Comparison of ENCODE assay signal across 24 mouse cellular contexts in genomic region chr19:55055634-55056269, GRCm38 (mm10).
DNase-seq lines count a peak whose midpoint lies in the region; ATAC-seq and TF ChIP-seq lines count a peak whose summit lies in the region.
"Had no signal": no experiment of that assay in that cellular context is flagged by ENCODE, and none has a peak within 500 bp of the region (broad histone marks: within the 10 kb centered on the region; RNA-seq: fewer than 3 reads in every experiment).

No protein-coding gene starts in this region.

- 77% methylated on average over 10 of the region's 10 CpGs for WGBS in liver, adult 2 months
- 81% methylated on average over 10 of the region's 10 CpGs for WGBS in liver, postnatal 0 days (ENCODE audit: insufficient replicate concordance)
- WGBS in lung, postnatal 0 days = 83% methylated on average over 10 of the region's 10 CpGs

- H3K4me1 ChIP-seq in liver, adult 2 months (ENCODE audit: control insufficient read depth, insufficient read depth, low read length) = no peaks in the 10 kb centered on the region
- H3K4me1 ChIP-seq in liver, postnatal 0 days (ENCODE audit: insufficient read depth) = no peaks in the 10 kb centered on the region
- H3K4me1 ChIP-seq in CH12.LX (ENCODE audit: control insufficient read depth in 1 of 2, insufficient read depth in 2 of 2) (0 out of 4 replicates have a peak, but pooled peaks cover 0 to 3% of the 10 kb centered on the region in 2 experiments), MEL (ENCODE audit: control insufficient read depth in 1 of 2, insufficient read depth in 2 of 2, low read length in 2 of 2) (no peaks in the 10 kb centered on the region)
- H3K4me1 ChIP-seq in lung, postnatal 0 days (ENCODE audit: insufficient read depth, low read depth, low read length) = no peaks in the 10 kb centered on the region
- H3K4me1 ChIP-seq: embryonic facial prominence, embryonic 13.5 days; forebrain, embryonic 10.5 days; forebrain, embryonic 12.5 days had no signal

- H3K36me3 ChIP-seq in liver, adult 2 months (ENCODE audit: control insufficient read depth, insufficient read depth, low read length) = no peaks in the 10 kb centered on the region
- H3K36me3 ChIP-seq in liver, postnatal 0 days (replicated peaks; ENCODE audit: insufficient read depth, low read length) = no peaks in the 10 kb centered on the region
- no peaks in the 10 kb centered on the region for H3K36me3 ChIP-seq in CH12.LX (replicated peaks in 1 of 2; ENCODE audit: control insufficient read depth in 1 of 2, insufficient read depth in 1 of 2, low read length in 1 of 2)
- no peaks in the 10 kb centered on the region for H3K36me3 ChIP-seq in MEL (ENCODE audit: control insufficient read depth in 1 of 2, insufficient read depth in 2 of 2, low read length in 2 of 2)
- no peaks in the 10 kb centered on the region for H3K36me3 ChIP-seq in lung, postnatal 0 days (ENCODE audit: insufficient read depth, low read length)
- H3K36me3 ChIP-seq: embryonic facial prominence, embryonic 13.5 days; embryonic facial prominence, embryonic 15.5 days; forebrain, embryonic 10.5 days; forebrain, embryonic 12.5 days; G1E had no signal

- ATAC-seq in liver, postnatal 0 days = no peak
- no peak for ATAC-seq in lung, postnatal 0 days
- ATAC-seq in CD4-positive, CD25-positive, alpha-beta regulatory T cell, adult 4 months = no peak
- ATAC-seq: forebrain, embryonic 14.5 days; forebrain, embryonic 16.5 days had no signal

- H3K9ac ChIP-seq in liver, adult 2 months (ENCODE audit: low read depth, low read length) = no peak overlapping the region
- H3K9ac ChIP-seq in liver, postnatal 0 days (replicated peaks) = no peak overlapping the region
- H3K9ac ChIP-seq in CH12.LX (ENCODE audit: insufficient read depth, low read depth) (no peak overlapping the region), MEL (ENCODE audit: control insufficient read depth, low read depth, low read length, poor library complexity, severe bottlenecking) (no peak overlapping the region)
- no peak overlapping the region for H3K9ac ChIP-seq in lung, postnatal 0 days (replicated peaks; ENCODE audit: low read depth)
- H3K9ac ChIP-seq: embryonic facial prominence, embryonic 13.5 days; embryonic facial prominence, embryonic 15.5 days; forebrain, embryonic 12.5 days had no signal

- in situ Hi-C loops in CH12.LX (cut with MboI; ENCODE audit: low pct_ligation_motif_present, low pct_unique_long_range_greater_than_20kb, low sequenced_read_pairs) = no loop called here

- DNase-seq in liver, adult 2 months (ENCODE audit: extremely low read depth, low read depth, low spot score) = peak; percentile 43
- no peak for DNase-seq in liver, postnatal 0 days
- no peak for DNase-seq in CH12.LX (ENCODE audit: extremely low read depth)
- no peak for DNase-seq in MEL (ENCODE audit: low read depth, low spot score)
- no peak for DNase-seq in lung, postnatal 0 days (ENCODE audit: low spot score)
- DNase-seq: adrenal gland, adult 8-10 months; adrenal gland, postnatal 14 days; adrenal gland, postnatal 36 days; cerebellum, adult 11 months; cerebellum, adult 18-20 months; cerebellum, adult 8-10 months; cerebellum, adult 9-11 months; cerebellum, postnatal 14 days; cerebellum, postnatal 36 days; embryo, embryonic 11 days had no signal

- H3K9me3 ChIP-seq in liver, postnatal 0 days (ENCODE audit: low read length) = no peaks in the 10 kb centered on the region
- H3K9me3 ChIP-seq in CH12.LX (replicated peaks; ENCODE audit: low read length) (peaks cover 16% of the 10 kb centered on the region), MEL (replicated peaks; ENCODE audit: insufficient read depth, low read length) (no peaks in the 10 kb centered on the region)
- no peaks in the 10 kb centered on the region for H3K9me3 ChIP-seq in lung, postnatal 0 days (ENCODE audit: low read length)
- H3K9me3 ChIP-seq: embryonic facial prominence, embryonic 15.5 days; forebrain, embryonic 12.5 days had no signal

- no peak for TF ChIP-seq EP300 in liver, postnatal 0 days (IDR thresholded peaks at IDR 0.05; ENCODE audit: low read depth)
- TF ChIP-seq EP300 in CH12.LX (IDR thresholded peaks at IDR 0.05; ENCODE audit: low read length) (no peak), MEL (IDR thresholded peaks at IDR 0.05; ENCODE audit: low read depth in 1 of 2, low read length in 2 of 2) (no peak)
- no peak for TF ChIP-seq EP300 in lung, postnatal 0 days (IDR thresholded peaks at IDR 0.05)

- H3K27ac ChIP-seq in liver, adult 2 months (replicated peaks; ENCODE audit: insufficient read depth, low read depth, low read length) = no peak overlapping the region
- H3K27ac ChIP-seq in liver, postnatal 0 days (ENCODE audit: low read depth) = no peak overlapping the region
- H3K27ac ChIP-seq in CH12.LX (ENCODE audit: insufficient read depth, low read depth) = no peak overlapping the region
- H3K27ac ChIP-seq in MEL (ENCODE audit: control insufficient read depth, low read depth, low read length) = no peak overlapping the region
- H3K27ac ChIP-seq in lung, postnatal 0 days (ENCODE audit: low read length) = no peak overlapping the region
- H3K27ac ChIP-seq: embryonic facial prominence, embryonic 13.5 days; embryonic facial prominence, embryonic 15.5 days; forebrain, embryonic 10.5 days; forebrain, embryonic 12.5 days had no signal

- dilution Hi-C loops in CH12.LX (cut with MboI; ENCODE audit: extremely low pct_ligation_motif_present, extremely low pct_unique_long_range_greater_than_20kb, low sequenced_read_pairs) = no loop called here

- no peaks in the 10 kb centered on the region for H3K27me3 ChIP-seq in liver, adult 2 months (ENCODE audit: control insufficient read depth, insufficient read depth, low read length)
- no peaks in the 10 kb centered on the region for H3K27me3 ChIP-seq in liver, postnatal 0 days (ENCODE audit: insufficient read depth, low read length)
- no peaks in the 10 kb centered on the region for H3K27me3 ChIP-seq in CH12.LX (replicated peaks)
- no peaks in the 10 kb centered on the region for H3K27me3 ChIP-seq in MEL (ENCODE audit: control insufficient read depth in 1 of 2, insufficient read depth in 2 of 2, low read length in 2 of 2)
- H3K27me3 ChIP-seq in lung, postnatal 0 days (replicated peaks; ENCODE audit: insufficient read depth, low read length) = no peaks in the 10 kb centered on the region
- H3K27me3 ChIP-seq: embryonic facial prominence, embryonic 15.5 days; forebrain, embryonic 12.5 days had no signal

- no peak for TF ChIP-seq POLR2A in liver, adult 2 months (IDR thresholded peaks at IDR 0.05; ENCODE audit: extremely low read depth, insufficient read depth, low read length)
- TF ChIP-seq POLR2A in CH12.LX (IDR thresholded peaks at IDR 0.05; ENCODE audit: low read depth, low read length) (no peak), MEL (IDR thresholded peaks at IDR 0.05; ENCODE audit: control insufficient read depth in 1 of 2, insufficient read depth in 1 of 2, low read depth in 1 of 2, low read length in 2 of 2, poor library complexity in 1 of 2) (no peak)

- no peak overlapping the region for H3K4me2 ChIP-seq in liver, postnatal 0 days (ENCODE audit: low read depth, low read length)
- no peak overlapping the region for H3K4me2 ChIP-seq in CH12.LX (ENCODE audit: insufficient read depth, low read depth, poor library complexity, severe bottlenecking)
- no peak overlapping the region for H3K4me2 ChIP-seq in lung, postnatal 0 days (replicated peaks; ENCODE audit: low read depth, low read length)
- H3K4me2 ChIP-seq: embryonic facial prominence, embryonic 13.5 days; embryonic facial prominence, embryonic 15.5 days; forebrain, embryonic 12.5 days had no signal

- no peak for TF ChIP-seq CTCF in liver, adult 2 months (IDR thresholded peaks at IDR 0.05; ENCODE audit: low read depth, low read length)
- no peak for TF ChIP-seq CTCF in liver, postnatal 0 days (IDR thresholded peaks at IDR 0.05; ENCODE audit: low read depth)
- no peak for TF ChIP-seq CTCF in CH12.LX (conservative IDR thresholded peaks at IDR 0.05 in 1 of 2, IDR thresholded peaks at IDR 0.05 in 1 of 2; ENCODE audit: low read depth in 2 of 2, low read length in 2 of 2)
- no peak for TF ChIP-seq CTCF in MEL (IDR thresholded peaks at IDR 0.05 in 2 of 3, conservative IDR thresholded peaks at IDR 0.05 in 1 of 3; ENCODE audit: control insufficient read depth in 1 of 3, insufficient read depth in 1 of 3, low read depth in 2 of 3, low read length in 3 of 3, poor library complexity in 1 of 3, severe bottlenecking in 1 of 3)
- TF ChIP-seq CTCF in lung, postnatal 0 days (IDR thresholded peaks at IDR 0.05) = no peak

- no peak overlapping the region for H3K4me3 ChIP-seq in liver, adult 2 months (ENCODE audit: insufficient read depth, low read depth, low read length)
- H3K4me3 ChIP-seq in liver, postnatal 0 days (ENCODE audit: low read depth, low read length) = no peak overlapping the region
- H3K4me3 ChIP-seq in CH12.LX (replicated peaks in 1 of 3; ENCODE audit: low read depth in 2 of 3, low read length in 2 of 3, poor library complexity in 1 of 3) (no peak overlapping the region), MEL (ENCODE audit: control insufficient read depth in 1 of 2, insufficient read depth in 1 of 2, low read depth in 2 of 2, low read length in 2 of 2) (no peak overlapping the region)
- no peak overlapping the region for H3K4me3 ChIP-seq in lung, postnatal 0 days (ENCODE audit: low read depth, low read length)
- H3K4me3 ChIP-seq: embryonic facial prominence, embryonic 13.5 days; embryonic facial prominence, embryonic 15.5 days; erythroblast, embryonic 14.5 days; forebrain, embryonic 10.5 days; forebrain, embryonic 12.5 days had no signal

- TF ChIP-seq RAD21 in CH12.LX (IDR thresholded peaks at IDR 0.05; ENCODE audit: low read depth, low read length) = no peak
- TF ChIP-seq RAD21 in MEL (IDR thresholded peaks at IDR 0.05; ENCODE audit: low read depth, low read length) = no peak

- no peaks in the 10 kb centered on the region for H3K79me2 ChIP-seq in liver, adult 2 months (ENCODE audit: control insufficient read depth, insufficient read depth, low read length)
- H3K79me2 ChIP-seq in CH12.LX (replicated peaks; ENCODE audit: control insufficient read depth, extremely low read depth, insufficient read depth, poor library complexity, severe bottlenecking) (no peaks in the 10 kb centered on the region), MEL (ENCODE audit: control insufficient read depth, insufficient read depth, low read length, poor library complexity) (no peaks in the 10 kb centered on the region)

TF ChIP-seq in CH12.LX, 34 proteins besides CTCF, POLR2A, EP300 and RAD21 (continues in another document):
- TF ChIP-seq CHD1 (IDR thresholded peaks at IDR 0.05; ENCODE audit: low read depth, low read length) = no peak
- TF ChIP-seq POLR2AphosphoS2 (IDR thresholded peaks at IDR 0.05; ENCODE audit: low read depth, low read length) = no peak
- no peak for TF ChIP-seq PAX5 (IDR thresholded peaks at IDR 0.05; ENCODE audit: low read length)
- peak; percentile 96 for TF ChIP-seq MAFK (IDR thresholded peaks at IDR 0.05; ENCODE audit: insufficient replicate concordance, low read length)

TF ChIP-seq in MEL, 35 proteins besides CTCF, POLR2A, EP300 and RAD21:
- peak; percentile 94 for TF ChIP-seq MAFK (IDR thresholded peaks at IDR 0.05; ENCODE audit: borderline replicate concordance, low read depth, low read length)
- no peak for TF ChIP-seq JUND (IDR thresholded peaks at IDR 0.05; ENCODE audit: low read depth, low read length)
